Mouse (Mus musculus) layer of hippocampus, adult 11-12 months (tissue): ENCODE data around the gene Olfr1061.
"Not testable (repeated sequence)": the region's sequence is repeated elsewhere in the genome, so short reads cannot be mapped to it uniquely, and the experiment has no call there.

Experiments used
- DNase-seq: peaks from one replicate; pipeline ENCODE4 v3.0.0; 2022; ENCODE audit warnings: low spot score

Olfr1061 gene

DNA sequence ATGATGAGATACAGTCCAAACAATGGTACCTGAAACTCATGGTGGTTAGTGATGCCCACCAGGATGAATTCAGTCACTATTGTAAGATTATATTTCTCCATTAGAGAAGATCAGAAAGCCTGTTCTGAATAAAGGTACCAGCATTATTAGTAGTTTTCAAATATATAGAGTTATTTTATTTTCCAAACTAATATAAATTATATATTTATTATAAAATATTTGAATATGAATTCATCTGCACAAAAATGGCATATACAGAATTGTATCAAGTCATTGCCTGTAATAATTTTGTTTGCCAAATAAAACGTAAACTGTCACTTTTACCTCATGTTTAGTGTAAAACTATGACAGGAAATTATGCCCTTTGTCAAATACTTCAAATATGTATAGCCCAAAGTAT, at the start of gene Olfr1061:
Gene Olfr1061, minus strand, starts transcription at position 101 of the 400 bp plus-strand sequence.
- no peak for DNase-seq

DNA sequence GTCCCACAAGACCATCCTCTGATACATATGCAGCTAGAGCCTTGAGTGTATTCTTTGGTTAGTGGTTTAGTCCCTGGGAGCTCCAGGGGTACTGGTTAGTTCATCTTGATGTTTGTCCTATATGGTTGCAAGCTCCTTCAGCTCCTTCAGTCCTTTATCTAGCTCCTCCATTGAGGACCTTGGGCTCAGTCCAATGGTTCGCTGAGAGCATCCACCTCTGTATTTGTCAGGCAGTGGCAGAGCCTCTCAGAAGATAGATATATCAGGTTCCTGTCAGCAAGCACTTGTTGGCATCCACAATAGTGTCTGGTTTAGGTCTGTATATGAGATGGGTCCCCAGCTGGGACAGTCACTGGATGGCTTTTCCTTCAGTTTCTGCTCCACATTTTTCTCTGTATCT, 46.6 kb upstream of the Olfr1061 start:
- DNase-seq: no peak

DNA sequence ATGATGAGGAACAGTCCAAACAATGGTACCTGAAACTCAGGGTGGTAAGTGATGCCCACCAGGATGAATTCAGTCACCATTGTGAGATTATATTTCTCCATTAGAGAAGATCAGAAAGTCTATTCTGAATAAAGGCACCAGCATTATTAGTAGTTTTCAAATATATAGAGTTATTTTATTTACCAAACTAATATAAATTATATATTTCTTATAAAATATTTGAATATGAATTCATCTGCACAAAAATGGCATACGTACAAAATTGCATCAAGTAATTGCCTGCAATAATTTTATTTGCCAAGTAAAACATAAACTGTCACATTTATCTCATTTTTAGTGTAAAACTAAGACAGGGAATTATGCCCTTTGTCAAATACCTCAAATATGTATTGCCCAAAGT, 42.3 kb upstream of the Olfr1061 start, which contains the start of gene Olfr1066:
Gene Olfr1066, minus strand, starts transcription at position 101 of the 400 bp plus-strand sequence.
- DNase-seq: no peak

DNA sequence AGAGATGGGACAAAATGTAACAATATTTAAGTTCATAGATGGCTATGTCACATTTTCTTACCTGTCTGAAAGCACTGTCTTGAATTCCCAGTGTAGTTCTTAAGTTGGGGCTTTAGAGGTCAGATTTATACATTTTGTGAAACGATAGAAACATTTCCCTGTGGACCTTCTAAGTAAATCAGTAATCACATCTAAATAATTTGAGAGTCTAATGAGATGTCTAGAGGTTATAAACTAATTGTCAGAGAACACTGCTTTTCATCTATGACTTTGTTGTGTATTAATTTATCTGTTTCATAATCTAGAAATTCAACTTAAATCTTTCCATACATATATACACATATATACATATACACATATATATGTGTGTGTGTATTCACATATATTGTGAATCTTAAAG, 36.6 kb upstream of the Olfr1061 start, which contains the start of gene Olfr1065:
Gene Olfr1065, minus strand, starts transcription at position 101 of the 400 bp plus-strand sequence.
- DNase-seq: not testable (repeated sequence)

DNA sequence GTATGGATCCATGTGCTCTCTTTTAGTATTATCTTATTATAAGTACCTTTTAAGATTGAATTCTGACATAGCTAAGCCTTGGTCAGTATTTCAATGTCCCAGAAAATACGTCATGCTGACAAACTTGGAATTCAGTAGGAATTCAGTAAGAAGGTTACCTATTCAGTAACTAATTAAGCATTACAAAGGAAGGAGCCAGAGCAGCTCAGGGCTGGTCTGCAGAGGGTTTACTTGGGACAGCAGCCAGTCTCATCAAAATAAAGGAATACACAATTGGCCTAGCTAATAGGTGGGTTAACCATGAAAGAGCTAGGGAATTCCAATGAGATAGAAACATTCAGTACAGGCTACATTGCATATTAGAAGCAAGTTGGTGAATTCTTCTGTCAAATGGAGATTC, 28.3 kb upstream of the Olfr1061 start:
- not testable (repeated sequence) for DNase-seq

DNA sequence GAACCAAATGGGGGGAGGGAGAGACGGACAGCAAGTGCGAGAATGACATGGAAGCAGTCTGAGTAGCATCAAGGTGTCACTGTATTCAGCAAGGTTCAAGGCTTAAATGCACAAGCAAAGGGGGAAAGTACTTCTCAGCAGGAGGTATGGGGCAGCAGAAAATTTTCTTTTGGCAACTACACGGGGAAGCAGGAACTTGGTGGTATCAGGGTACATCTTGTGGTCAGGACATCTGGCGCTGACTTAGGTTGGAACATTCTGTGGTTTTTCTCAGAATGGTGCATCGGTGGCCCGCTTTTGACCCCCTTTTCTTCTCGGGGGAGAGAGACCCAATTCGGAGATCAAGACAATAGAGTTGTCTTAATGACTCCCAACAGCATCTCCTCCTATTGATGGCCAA, 14.7 kb upstream of the Olfr1061 start:
- not testable (repeated sequence) for DNase-seq

DNA sequence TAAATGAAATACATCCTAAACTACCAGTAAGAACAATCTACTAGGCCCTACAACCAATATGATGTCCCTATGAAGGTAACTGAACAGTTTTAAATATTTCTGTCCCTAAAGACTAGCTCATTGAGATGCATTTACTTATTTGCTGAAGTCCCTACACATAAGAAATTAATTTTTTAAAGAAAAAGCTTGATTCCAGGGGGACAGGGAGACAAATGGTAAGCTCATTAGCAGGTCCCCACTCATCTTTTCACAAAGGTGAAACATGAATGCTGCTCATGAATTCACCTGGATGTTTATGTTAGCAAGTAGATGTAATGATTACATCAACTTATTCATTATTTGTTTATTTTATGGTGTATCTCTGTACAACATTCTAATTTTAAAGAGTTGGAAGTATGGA, 12.8 kb upstream of the Olfr1061 start, which contains the start of gene Olfr1062:
Gene Olfr1062, minus strand, starts transcription at position 101 of the 400 bp plus-strand sequence.
- not testable (repeated sequence) for DNase-seq

DNA sequence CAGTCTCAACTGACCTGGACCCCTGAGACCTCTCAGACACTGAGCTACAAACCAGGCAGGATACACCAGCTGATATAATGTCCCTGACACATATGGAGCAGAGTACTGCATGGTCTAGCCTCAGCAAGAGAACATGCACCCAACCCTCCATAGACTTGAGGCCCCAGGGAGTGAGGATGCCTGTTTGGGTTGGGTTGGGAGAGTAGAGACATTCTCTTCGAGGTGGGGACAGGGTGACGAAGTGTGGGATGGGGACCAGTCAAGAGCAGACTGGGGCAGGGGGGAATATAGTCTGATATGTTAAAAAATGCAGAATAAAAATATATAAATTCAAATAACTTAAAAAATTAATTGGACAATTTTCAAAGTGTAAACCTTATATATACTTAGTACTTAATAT, 18.7 kb downstream of the Olfr1061 start:
- no peak for DNase-seq

DNA sequence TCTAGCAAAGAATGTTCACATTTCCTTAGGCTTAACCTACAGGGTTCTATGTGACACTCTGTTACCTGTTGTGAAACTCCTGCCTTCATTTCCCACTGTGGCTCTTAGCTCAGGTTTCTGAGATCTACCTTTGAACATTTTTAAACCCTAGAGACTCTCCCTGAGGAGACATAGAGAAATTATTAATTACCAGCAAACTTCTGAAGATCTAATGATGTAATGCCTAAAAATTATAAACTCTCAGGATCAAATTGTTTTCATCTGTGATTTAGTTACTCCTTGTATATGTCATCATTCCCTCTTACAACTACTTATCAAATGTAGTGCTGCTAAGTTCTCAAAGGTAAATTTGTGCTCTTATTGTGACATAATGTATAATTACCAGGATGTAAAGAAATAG, 25.4 kb downstream of the Olfr1061 start, which contains the start of gene Olfr1058:
Gene Olfr1058, minus strand, starts transcription at position 101 of the 400 bp plus-strand sequence.
- DNase-seq: not testable (repeated sequence)

DNA sequence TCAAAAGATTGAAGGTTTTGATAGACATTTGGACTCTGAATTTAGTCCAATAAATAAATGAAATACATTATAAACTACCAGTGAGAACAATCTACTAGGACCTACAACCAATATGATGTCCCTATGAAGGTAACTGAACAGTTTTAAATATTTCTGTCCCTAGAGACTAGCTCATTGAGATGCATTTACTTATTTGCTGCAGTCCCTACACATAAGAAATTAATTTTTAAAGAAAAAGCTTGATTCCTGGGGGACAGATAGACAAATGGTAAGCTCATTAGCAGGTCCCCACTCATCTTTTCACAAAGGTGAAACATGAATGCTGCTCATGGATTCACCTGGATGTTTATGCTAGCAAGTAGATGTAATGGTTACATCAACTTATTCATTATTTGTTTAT, 35.6 kb downstream of the Olfr1061 start, which contains the start of gene Olfr1057:
Gene Olfr1057, minus strand, starts transcription at position 101 of the 400 bp plus-strand sequence.
- no peak for DNase-seq

DNA sequence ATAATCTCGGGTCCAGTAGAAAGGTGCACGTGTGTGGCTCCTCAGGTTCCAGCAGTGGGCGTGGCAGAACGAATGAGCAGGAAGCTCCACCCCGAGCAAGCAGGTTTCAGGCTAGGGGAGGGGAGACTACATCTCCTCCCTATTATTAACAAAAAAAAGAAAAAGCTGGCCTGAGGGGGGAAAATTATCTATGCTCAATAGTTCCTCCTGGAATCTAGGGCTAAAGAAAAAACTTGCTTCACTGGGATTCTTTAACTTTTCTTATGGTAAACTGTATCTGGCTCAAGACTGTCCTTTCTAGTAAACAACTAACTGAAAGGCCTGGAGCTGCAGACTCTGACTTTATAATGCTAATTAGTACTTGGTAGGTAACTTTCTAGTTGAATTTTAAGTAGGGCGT, 47.5 kb downstream of the Olfr1061 start:
- DNase-seq: not testable (repeated sequence)
